Mouse (Mus musculus) liver, postnatal 0 days (tissue): ENCODE results near the gene Tssk4.

Source experiments
- CTCF ChIP-seq: sonication (generic); IDR thresholded peaks from 2 replicates; pipeline ENCODE4 v1.5.1; 2016; ENCODE audit warnings: antibody characterized with exemption, low read depth
- EP300 ChIP-seq: IDR thresholded peaks from 2 replicates; pipeline ENCODE4 v1.6.1; 2016; ENCODE audit warnings: antibody characterized with exemption, low read depth, mild to moderate bottlenecking

GRCm38 (mm10) chr14:55640816-55641215 is 9.2 kb upstream of the Tssk4 start:
- TF ChIP-seq CTCF (no peak), EP300 (no peak)
